Mouse (Mus musculus) naive thymus-derived CD4-positive, alpha-beta T cell, adult 2 months (primary cell): ENCODE data around the gene Tmem163.

ENCODE experiments used
- DNase-seq: peaks from one replicate; pipeline ENCODE4 v3.0.0-alpha.2; 2011; ENCODE audit warnings: low read depth

Gene Tmem163

DNA sequence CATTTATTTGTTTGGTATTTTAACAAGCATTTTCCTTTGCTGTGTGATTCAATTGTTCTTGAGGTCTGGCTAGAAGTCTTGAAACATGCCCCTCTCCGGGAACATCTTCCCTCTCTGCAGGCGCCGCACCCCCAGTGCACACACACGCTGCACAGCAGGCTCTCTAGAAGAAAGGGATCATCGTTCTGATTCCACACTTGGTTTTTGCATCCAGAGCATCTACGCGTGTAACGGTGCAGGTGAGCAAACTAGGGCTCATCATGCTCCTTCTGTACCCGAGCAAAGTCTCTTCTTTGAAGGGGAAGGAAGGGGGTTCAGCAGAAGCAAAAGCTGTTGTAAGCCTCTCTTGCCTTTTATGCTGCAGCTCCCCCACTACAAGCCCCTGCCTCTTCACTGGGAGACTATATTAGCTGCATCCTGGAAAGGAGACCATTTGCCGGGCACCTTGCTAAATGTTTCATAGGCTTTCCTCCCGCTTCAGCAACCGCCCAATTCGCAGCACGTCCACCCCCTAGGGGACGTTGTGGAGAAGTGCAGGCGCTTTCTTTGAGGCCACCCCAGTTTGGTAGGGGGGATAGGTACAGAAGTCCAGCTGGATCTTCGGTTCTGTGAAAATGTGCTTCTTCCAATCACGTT, at the start of gene Tmem163:
Tmem163 (minus strand) TSS at position 51 of the 636 bp plus-strand sequence.
- peak; percentile 55 for DNase-seq

DNA sequence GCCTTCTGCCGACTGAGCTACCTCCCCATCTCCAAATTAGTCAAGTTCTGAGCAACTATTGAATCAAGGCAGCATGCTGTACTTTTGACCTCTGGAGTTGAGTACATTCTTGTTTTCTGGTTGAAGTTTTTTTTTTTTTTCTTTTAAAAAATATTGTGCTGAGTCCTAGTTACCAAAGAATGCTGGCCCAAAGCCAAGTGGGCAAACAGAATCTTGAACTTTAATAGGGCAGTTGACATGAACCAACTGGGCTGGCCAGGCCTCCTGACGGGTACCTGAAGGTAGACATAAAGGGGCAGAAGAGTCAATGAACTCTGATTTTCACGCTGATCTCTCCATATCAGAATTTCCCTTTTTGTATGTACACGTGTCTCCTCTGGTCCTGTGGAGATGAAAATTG, 49.7 kb upstream of the Tmem163 start, which contains the start of gene Acmsd:
Acmsd (plus strand) TSS at position 318 of the 400 bp plus-strand sequence.
- no peak for DNase-seq

DNA sequence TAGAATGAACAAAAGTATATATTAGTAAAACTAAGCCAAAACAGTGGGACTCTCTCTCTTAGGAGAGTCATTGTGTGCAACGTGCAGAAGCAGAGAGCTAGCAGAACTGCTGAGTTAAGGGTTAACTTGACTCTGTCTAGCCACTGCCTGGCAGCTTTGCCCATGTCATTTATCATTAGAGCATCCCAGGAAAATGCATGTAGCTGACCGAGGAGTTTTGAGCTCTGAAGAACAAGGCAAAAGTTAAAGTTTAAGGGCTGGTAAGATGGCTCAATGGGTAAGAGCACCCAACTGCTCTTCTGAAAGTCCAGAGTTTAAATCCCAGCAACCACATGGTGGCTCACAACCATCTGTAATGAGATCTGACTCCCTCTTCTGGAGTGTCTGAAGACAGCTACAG, 44.2 kb upstream of the Tmem163 start:
- DNase-seq = no peak

DNA sequence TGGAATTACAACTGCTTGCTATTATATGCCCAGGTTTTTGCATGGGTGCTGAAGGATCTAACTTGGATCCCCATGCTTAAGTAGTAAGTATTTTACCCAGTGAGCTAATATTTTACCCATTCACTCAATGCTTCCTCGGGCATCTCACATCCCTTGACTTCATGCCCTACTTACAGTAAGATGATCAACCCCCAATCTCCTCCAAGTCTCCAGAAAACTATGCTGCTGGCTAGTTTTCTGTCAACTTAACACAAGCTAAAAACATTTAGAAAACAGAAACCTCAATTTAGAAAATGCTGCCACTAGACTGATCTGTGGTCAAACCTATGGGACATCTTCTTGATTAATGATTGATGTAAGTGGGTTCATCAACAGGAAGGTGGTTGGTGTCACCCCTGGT, 38.9 kb upstream of the Tmem163 start:
- DNase-seq = no peak

DNA sequence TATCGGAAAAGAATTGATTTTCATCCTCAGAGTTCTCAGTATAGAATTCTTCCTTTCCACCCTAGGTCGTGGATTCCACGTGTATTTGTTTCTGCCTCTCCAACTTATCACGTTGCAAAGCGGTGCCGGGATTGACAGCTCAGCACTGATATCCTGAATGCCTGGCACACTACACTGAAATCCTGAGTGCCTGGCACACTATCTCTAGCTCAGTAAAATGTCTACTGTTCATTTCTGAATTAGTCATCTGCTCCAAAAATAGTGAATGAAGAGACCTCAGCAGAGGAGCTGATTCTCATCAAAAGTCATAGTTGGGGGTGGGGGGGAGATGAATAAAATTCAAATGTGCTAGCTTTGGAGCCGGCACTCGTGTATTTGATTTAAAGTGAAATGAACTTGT, 37.1 kb upstream of the Tmem163 start:
- DNase-seq = no peak

DNA sequence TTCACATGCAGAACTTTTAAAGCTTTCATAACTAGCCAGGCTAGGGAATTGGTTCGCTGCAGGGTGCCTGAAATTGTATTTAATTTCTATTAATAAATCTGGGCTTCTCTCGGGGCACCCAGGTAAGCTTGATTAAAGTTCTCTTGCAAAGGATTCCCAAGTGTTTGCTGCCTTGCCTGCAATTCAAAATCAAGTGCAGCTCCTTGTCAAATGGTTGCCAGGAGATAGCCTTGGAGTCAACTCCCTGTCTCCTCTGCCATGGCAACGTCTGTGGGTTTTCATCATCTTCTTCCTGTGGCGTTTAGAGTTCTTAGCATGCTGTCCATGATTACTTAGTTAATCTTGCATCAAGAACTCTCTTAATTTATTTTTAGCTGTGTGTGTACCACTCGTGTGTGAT, 26.9 kb upstream of the Tmem163 start:
- DNase-seq = no peak

DNA sequence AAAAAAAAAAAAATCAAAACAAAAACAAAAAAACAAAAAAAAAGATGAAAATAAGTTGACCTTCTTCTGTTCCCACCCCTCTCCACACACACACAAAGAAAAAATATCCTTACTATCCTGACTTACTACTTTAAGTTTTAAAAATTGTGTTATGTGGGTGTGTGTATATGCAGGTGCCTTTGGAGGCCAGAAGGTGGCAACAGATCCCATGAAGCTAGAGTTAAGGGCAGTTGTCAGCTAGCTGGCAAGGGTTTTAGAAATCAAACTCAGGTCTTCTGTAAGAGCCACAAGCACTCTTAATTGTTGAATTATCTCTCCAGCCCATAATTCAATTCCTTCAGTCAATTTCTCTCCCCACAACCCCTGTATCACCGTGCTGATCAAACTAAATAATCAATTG, 22.8 kb upstream of the Tmem163 start:
- DNase-seq = no peak

DNA sequence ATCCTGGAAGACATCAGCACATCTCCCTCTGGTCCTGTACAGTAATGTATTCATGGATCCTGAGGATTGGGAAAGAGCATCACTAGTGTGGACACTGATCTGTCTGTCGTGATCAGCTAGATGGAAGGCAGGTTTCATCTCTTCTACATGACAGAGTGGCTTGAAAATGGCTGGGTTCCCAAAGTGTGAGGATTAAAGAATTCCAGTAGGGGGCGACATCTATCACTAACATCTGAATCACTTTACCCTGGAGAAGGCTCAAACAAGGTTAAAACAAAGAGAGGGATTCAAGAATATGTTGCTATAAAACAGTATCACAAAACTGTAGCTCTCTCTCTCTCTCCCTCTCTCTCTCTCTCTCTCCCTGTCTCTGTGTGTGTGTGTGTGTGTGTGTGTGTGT, 17.2 kb upstream of the Tmem163 start:
- DNase-seq = no peak

DNA sequence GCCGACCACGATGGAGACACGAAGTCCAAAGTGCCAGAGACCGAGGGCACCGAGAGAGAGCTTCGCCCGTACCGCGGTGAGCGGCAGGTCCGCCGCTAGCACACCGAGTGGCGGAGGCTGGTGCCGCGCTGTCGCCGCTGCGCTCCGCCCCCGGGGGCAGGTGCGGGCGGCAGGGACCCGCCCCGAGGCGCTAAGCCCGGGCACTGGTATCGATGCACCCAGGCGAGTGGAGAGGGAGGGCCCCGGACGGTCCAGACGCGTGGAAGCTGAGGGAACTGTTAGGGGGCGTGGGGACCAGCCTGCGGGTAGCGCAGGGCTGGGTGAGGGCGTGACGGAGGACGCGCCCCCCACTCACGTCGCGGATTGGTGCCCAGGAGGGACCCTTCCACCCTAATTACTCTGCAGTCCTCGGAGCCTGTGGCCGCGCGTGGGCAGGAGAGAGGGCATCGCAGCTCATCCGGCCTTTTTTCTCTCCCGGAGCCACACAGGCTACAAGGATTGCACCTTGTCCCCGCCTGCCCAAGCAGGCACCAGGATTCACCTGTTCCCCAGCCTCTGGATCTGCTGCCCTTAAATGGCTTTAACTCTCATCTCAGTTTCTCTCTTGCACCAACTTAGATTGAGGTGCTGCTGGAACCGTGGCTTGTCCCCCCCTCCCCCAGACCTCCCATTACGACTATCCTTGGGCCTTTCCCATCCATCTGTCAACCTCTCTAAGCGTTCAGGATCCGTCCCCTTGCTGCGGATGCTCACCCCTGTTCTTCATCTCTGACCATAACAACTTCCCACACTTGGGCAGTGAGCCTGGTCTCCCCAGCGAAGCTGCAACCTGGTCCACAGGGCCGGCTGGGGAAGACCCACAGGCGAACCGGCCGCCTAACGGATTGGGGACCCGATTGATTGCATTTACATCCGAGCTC, 1.4 kb downstream of the Tmem163 start:
- peak; percentile 15 for DNase-seq

DNA sequence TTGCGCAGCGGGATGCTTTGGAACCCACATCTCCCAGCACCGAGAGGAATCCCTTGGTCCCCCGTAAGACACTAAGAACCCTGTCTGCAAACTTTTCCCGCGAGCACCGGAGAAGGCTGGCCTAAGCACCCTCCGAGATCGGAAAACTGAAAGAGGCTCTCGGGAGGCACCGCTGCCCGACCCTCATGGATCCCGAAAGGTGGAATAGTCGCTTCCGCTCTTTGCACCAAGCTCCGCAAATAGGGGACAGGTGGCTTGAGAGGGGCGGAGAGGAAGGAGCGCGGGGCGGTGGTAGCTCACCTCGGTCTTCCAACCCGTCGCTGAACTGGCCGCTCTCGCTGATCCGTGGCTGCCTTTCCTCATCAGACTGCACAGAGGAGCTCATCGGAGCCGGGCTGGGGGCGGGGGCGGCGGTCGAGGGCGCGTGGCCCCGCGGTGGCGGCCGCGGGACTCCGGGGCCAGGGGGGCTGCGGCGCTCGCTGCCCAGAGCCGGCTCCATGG, 2.2 kb downstream of the Tmem163 start:
- peak; percentile 6 for DNase-seq

DNA sequence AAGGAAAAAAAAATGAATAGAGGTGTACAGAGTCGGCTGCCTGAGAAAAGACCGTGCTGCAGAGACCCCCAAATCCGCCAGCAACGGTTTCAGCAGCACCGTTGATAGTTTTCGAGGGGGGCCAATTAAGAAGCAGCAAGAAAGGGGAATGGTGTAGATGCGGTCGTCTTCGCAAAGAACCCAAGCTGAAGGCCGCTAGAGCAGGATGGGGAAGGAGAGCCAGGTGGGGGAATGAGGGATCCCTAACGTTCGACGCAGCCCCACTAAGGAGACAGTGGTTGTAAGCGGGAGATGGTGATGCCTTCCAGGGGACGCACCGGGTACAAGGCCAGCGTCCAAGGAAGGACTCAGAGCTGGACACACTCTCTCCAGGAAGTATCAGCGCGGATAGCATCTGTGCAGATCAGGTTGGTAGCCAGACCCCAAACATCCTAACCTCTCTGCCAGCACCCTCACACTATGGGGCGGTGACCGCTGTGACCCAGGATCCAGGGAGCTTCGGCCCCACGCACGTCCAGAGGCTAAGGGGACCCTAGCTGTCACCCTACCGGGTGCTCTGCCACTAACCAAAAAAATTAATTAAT, 2.7 kb downstream of the Tmem163 start:
- DNase-seq = no peak

DNA sequence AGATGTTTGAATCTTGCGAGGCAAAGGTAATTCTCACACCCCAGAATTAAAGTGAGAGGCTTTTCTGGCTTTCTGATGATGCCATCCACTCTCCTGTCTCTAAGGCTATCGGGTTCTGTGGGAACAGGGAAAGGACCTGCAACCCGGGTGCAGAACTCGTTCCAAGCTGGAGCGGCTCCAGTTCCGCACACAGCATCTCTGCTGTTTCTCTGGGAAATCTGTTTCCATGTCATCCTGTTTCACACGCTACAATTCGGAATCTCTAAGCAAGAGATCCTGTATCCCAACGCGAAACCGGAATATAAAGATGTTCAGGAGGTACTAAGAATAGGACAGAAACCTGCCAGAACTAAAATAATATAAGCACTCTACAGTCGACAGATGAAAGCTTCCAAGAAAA, 3.2 kb downstream of the Tmem163 start:
- DNase-seq = no peak

DNA sequence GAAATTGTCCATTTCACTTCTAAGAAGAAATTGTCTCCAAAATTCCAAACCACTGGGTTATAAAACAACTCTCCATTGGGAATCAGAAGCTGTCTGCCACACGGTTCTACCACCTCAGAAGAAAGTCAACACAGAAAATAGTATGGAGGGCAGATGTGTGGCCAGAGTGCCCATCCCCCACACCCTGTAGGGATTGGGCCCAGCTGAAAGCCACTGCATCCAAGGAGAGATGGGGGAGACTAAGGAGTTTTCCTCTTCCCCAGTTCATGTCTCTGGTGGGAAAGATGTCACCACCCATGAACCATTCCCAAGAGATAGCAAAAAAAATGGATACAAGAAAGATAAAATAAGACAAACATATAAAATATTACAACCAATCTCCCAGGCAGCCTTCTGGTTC, 4.1 kb downstream of the Tmem163 start:
- no peak for DNase-seq

DNA sequence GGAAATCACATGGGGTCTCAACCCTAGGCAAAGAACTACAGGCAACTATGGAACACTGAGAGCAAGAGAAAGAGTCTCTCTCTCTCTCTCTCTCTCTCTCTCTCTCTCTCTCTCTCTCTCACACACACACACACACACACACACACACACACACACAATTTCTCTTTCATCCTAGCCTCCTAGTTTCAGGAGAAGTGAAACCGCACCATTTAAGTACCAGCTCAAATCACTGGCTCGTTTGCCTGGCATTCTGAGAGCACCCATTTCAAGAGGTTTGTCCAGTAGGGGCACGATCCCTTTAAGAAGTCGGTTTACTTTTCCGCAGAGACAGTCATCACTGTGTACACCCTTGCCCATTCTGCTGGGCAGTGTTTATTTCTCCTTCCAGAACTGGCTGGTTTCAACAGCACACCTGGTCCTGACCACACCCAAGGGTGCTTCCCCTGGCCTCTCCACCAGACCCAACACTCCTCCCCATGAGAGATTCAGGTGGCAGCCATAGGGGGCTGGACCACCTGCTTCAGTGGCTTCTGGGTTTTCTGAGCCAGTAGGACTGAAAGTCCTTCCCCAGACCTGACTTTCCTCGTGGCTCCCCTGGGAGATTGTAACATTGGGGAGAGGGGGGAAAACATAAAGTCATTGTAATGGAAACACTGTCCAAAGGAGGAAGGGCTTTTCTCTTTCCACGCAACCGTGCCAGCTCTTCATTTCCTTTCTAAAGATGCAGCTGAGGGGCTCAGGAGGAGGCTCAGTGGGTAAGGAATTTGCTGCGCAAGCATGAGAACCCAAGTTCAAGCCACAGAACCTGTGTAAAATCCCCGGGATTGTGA, 5.9 kb downstream of the Tmem163 start:
- no peak for DNase-seq

DNA sequence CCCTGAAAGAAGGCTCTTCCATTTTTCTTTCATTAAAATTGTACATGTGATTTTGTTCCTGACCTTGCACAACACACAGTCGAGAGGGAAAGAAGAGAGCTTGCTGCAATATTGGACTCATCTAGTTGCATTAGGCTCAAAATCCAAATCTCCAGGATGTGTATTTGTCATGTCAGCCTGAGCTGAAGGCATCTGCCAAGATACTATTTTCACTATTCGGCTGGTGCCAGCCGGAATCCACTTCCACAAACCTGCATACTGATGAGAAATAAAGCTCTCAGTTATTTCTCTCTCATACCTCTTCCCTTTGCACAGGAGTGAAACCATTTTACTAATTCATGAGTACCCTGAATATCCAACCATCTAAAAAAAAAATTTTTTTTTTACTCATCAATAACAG, 11.2 kb downstream of the Tmem163 start:
- DNase-seq = no peak

DNA sequence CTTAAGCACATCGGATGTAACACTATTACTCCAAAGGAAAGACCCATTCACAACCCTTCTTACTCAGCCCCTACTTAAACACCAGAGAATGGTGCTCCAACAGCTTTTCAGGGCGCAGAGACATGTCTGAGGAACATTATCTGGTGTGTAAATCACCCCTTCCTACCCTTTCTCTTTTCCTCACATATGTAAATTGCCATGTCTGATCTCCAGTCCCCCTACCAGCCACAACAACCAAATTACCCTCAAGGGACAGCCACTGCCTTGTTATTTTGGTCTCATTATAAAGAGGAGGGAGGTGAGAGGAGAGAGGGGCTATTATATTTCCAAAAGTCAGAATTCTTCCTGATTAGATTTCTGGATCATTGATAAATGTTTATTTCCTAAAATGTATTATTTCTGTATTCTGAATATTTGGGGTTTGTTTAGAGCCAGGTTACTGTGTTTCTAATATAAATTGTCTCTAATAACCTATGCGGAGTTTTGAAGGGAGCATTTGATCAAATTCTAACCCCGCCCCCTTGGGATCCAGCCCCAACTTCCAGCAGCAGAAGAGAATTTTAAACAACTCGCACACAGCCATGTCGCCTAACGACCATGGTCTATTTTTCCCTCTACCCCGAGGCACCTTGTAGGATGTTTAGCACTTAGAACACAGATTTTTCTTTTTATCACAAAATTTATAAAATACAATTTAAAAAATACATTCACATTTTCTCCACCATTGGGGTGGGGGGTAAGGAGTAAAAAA, 12.1 kb downstream of the Tmem163 start:
- no peak for DNase-seq

DNA sequence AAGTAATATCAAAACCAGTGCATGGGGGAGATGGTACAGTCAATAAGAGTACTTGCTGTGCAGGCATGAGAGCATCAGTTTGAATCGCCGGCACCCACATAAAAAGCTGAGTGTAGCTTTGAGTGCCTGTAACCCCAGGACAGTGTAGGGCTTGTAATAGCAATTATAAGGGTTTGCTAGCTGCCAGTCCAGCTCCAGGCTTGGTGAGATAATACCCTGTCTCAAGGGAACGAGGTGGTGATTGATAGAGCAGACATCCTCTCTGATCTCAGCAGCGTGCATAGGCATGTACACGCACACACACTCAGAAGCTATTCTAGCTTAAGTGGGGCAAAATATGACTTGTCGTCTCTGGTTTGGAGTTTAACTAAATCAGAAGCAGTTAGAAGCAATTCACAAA, 13.1 kb downstream of the Tmem163 start:
- no peak for DNase-seq

DNA sequence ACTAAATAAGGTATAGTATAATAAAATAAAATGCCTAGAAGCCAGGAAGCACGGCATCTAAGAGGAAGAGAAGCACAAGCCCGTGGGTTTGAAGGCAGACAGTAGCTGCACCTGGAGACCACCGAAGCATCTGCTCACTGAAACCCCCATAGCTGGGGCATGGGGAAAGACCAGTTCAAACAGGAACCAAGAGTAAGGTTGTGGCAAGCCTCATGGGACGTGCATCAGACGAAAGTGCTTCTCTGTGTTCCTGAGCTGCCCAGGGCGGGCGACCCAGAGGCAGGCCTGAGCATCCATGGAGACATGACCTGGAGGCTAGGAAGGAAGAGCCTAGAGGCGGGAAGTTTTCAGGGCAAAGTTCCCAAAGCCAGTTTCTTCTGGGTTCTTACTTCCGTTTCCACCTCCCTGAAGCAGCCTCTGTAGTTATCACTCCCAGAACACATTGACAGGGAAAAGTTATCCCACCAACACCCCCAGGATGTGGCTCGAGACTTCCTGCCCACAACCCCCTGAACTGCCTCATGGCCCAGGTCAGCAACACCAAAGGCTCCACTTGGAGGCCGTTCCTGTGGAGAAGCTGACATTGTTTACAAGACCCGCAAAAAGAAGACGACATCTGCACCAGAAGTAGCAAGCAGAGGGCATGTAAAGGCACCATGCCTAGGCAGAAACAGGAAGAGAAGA, 16.8 kb downstream of the Tmem163 start:
- no peak for DNase-seq

DNA sequence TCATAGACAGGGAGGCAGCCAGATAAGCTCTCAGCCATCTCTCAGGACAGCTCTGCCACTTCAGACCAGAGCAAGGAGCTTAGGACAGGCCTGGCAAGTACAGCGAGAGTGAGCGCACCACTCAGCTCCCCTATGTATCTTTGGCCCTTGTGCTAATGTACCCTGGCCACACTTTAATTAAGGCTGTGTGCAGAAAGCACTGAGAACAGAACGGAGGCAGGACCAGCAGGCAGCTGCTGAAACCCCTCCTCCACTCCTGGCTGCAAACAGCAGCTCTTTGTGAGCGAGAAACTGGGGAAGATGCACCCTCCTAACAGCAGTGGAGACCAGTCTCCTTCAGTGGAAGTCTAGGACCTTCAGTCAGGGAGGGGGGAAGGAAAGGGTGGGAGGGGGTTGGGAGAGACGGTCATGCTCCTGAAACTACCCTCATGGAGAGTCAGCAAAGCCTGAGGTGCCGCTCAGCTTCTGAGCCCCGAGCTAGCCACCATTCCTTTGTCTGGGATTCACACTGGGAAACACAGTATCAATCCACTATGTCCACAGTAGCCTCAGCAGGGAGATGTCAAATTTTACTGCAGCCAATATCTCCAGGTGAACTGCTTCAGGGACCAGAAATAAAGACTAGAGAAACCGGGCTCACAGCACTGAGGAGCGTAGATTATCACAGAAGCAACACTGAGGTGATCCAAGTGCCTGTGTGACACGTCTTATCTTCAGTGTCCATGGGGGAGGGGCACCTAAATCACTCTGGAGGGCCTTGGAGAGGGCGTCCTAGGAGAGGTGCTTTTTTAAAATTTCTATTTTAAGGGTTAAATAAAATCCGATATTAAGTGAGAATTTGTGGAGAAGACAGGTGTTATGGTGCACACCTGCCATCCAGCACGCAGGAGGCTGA, 18.0 kb downstream of the Tmem163 start:
- DNase-seq = no peak

DNA sequence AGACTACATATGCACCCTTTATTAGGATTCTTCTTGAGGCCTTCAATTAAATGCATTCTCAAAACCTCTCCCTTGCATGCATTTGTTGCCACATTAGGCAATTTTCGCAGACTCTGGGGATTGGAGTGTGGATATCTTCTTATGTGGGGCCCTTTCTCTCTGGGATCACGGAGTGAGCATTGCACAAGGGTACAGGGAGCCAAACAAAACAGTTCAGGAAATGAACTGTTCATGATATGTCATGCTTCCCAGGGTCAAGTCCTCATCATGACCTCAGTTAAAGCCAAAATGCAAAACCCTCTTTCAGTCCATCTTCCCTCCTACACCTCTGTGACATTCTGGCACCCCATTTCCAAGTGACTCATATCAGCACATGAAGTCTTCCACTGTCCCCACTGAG, 27.8 kb downstream of the Tmem163 start:
- DNase-seq = no peak
